Mouse (Mus musculus): Measurements from ENCODE around the gene Asl.

DNA sequence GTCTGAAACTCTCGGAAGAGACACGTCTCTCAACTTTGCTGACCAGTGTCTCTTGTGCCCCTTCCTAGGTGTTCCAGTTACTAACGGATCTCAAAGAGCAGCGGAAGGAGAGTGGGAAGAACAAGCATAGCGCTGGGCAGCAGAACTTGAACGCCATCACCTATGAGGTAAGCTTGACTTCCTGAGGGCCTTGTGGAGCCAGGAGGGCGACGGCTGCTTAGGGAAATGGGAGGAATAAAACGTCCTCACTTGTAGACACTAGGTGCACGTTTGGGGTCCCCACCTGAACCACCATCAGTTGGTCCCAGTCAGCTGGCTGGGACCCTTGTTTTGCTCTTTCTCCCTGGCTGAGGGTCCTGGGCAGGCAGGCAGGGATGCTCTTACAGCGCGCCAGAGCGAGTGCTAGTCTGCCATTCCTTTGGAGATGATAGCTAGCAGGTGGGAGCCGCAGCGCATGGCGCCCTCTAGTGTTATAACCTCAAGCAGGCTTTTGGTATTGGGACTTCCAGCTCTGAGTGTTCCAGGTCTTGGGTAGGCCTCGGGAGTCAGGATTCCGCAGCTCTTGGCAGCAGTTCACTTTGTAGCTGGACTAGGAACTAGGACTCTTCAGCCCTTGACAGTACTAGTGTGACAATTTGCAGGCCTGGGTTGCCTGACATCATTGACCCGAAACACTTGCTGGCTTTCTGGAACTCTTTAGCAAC, 8.9 kb upstream of the Asl start:
- TF ChIP-seq POLR2A (IDR thresholded peaks at IDR 0.05; ENCODE audit: insufficient read depth, low read depth, low read length) (no peak), CTCF (IDR thresholded peaks at IDR 0.05; ENCODE audit: insufficient read depth, low read depth, low read length) (peak; percentile 32)

All from olfactory bulb, adult 2 months (tissue).